Comparison of ENCODE assay signal across 8 mouse cellular contexts in genomic region chr8:120215416-120216141, GRCm38 (mm10). TPM values are rescaled to one million over a fixed set of nuclear protein-coding genes. Genes with fewer than 3 reads are reported as not detected.
A peak's percentile ranks its signal among the peaks of the same experiment; 100 is the strongest.
DNase-seq lines count a peak whose midpoint lies in the region; ATAC-seq and TF ChIP-seq lines count a peak whose summit lies in the region.

No protein-coding gene starts in this region.

- H3K9ac ChIP-seq in intestine, embryonic 15.5 days, result no peak overlapping the region

- H3K27me3 ChIP-seq in intestine, embryonic 15.5 days (replicated peaks), result no peaks in the 10 kb centered on the region

- H3K9me3 ChIP-seq in intestine, embryonic 15.5 days, result no peaks in the 10 kb centered on the region

- no peak overlapping the region for H3K4me3 ChIP-seq in gastrocnemius, adult 2 months
- no peak overlapping the region for H3K4me3 ChIP-seq in intestine, embryonic 15.5 days (replicated peaks)

- TF ChIP-seq CTCF in gastrocnemius, adult 2 months (IDR thresholded peaks at IDR 0.05), result no peak

- no peak overlapping the region for H3K4me2 ChIP-seq in intestine, embryonic 15.5 days (replicated peaks)

- ATAC-seq in cerebellum, adult (ENCODE audit: insufficient number of reproducible peaks, low FRiP score, low TSS enrichment), result no peak
- no peak for ATAC-seq in intestine, embryonic 15.5 days

- WGBS in intestine, embryonic 15.5 days, result 54% methylated on average over 7 of the region's 7 CpGs

- peaks cover 37% of the 10 kb centered on the region for H3K4me1 ChIP-seq in intestine, embryonic 15.5 days (replicated peaks)

- peak; percentile 56 for DNase-seq in cerebellum, adult 11-12 months
- DNase-seq in 3134 (ENCODE audit: extremely low read depth, insufficient read length, low spot score), result peak; percentile 67
- DNase-seq in gastrocnemius, adult 2 months, result peak; percentile 82
- no peak for DNase-seq in testis, postnatal 10 days (ENCODE audit: low spot score)
- DNase-seq in layer of hippocampus, adult 9-10 months (ENCODE audit: low spot score), result no peak
- DNase-seq in right cerebral cortex, postnatal 36 days (ENCODE audit: low spot score in 2 of 2), result no peak

- H3K27ac ChIP-seq in gastrocnemius, adult 2 months, result peak overlapping the region; percentile 78
- H3K27ac ChIP-seq in intestine, embryonic 15.5 days, result peak overlapping the region; percentile 36

- H3K36me3 ChIP-seq in intestine, embryonic 15.5 days, result no peaks in the 10 kb centered on the region

- intact Hi-C loops in gastrocnemius, adult 2 months (cut with DNase I), result loop anchor here (10.0 kb wide), 1 partner anchor 49 kb away; no protein-coding TSS in a partner anchor

RNA-seq across cellular contexts. Expression of gene Gse1, which starts 12.7 kb away (rescaled TPM):
- total RNA-seq in gastrocnemius, adult 2 months (2021), result 10 to 100 TPM; 26.5 to 37.3 TPM
- 7.9 and 9.6 TPM in 2 replicates for polyA plus RNA-seq in intestine, embryonic 15.5 days (2015; fragmentation: Nextera tagmentation; extraction: Ambion mirVana)

RNA-seq across cellular contexts. Expression of gene Fam92b, which starts 38.3 kb away (rescaled TPM):
- not detected for total RNA-seq in gastrocnemius, adult 2 months (2021)
- polyA plus RNA-seq in intestine, embryonic 15.5 days (2015; fragmentation: Nextera tagmentation; extraction: Ambion mirVana), result 0.78 and 0.93 TPM in 2 replicates

Comparison
In these comparisons a context has a peak if more than half of its experiments do, and no peak if none do; other contexts are left out.
1. DNase-seq: peak in cerebellum, adult 11-12 months (single experiment), 3134 (single experiment) and gastrocnemius, adult 2 months (single experiment); none in testis, postnatal 10 days (single experiment), layer of hippocampus, adult 9-10 months (single experiment) and right cerebral cortex, postnatal 36 days (0 of 2).